Mouse (Mus musculus): Measurements from ENCODE around the gene Tmem205. TPM values are rescaled to one million over a fixed set of nuclear protein-coding genes. Genes with fewer than 3 reads are reported as not detected.
A peak's percentile ranks its signal among the peaks of the same experiment; 100 is the strongest.

Gene Tmem205
- total RNA-seq, 1 experiment from 2014 or later: 4.0 TPM

- ATAC-seq (replicated peaks; ENCODE audit: insufficient number of reproducible peaks, low FRiP score, low TSS enrichment, poor library complexity, severe bottlenecking): no peak
Observed at GRCm38 (mm10) chr9:21923490-21924098, 3.8 kb downstream of the Tmem205 start.

DNA sequence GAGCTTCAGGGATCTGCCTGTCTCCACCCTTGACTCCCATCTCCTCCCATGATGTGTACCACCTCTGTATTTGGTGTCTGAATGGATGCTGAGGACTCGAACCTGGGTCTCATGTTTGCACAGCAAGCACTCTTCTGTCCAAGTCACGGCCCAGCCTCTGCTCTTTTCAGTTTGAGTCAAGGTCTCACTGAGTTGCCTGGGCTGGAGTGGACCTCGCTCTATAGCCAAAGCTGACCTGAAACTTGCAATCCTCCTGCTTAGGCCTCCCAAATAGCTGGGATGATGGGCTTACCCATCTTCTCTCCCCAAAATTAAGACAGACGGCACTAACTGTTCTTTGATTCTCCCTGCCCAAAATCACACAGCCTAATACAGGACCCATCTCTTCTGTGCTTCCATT is 4.3 kb downstream of the Tmem205 start:
- no peak for ATAC-seq (replicated peaks; ENCODE audit: insufficient number of reproducible peaks, low FRiP score, low TSS enrichment, poor library complexity, severe bottlenecking)

DNA sequence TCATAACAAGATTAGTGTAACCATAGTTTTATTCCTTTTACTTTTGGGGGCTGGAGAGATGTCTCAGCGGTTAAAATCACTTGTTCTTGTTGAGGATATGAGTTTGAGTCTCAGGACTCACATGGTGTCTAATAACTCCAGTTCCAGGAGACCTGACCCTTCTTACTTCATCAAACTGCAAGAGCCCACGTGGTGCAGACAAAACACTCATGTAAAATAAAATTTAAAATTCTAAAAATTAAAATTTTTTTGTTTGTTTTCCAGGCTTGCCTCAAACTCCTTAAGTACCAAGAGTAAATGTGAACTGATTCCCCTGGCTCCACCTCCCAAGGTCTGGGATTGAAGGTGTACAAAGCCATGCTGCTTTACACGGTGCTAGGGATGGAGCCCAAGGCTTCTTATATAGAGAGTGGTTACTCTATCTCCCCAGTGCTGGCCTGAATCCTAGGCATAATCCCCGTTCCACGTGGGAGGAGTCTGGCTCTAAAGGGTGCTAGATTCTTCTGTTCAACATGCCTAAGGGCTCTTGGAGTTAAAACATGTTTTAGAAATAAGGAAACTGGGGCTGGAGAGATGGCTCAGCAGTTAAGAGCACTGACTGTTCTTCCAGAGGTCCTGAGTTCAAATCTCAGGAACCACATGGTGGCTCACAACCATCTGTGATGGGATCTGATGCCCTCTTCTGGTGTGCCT is 8.5 kb downstream of the Tmem205 start:
- ATAC-seq (replicated peaks; ENCODE audit: insufficient number of reproducible peaks, low FRiP score, low TSS enrichment, poor library complexity, severe bottlenecking): no peak

GRCm38 (mm10) chr9:21918035-21918592 is 9.2 kb downstream of the Tmem205 start, which contains the start of gene Rab3d:
Gene Rab3d, minus strand, starts transcription at chr9:21918192.
- ATAC-seq (replicated peaks; ENCODE audit: insufficient number of reproducible peaks, low FRiP score, low TSS enrichment, poor library complexity, severe bottlenecking): peak; percentile 87

- no peak for ATAC-seq (replicated peaks; ENCODE audit: insufficient number of reproducible peaks, low FRiP score, low TSS enrichment, poor library complexity, severe bottlenecking)
Observed at GRCm38 (mm10) chr9:21917493-21918034, 9.8 kb downstream of the Tmem205 start.

- no peak for ATAC-seq (replicated peaks; ENCODE audit: insufficient number of reproducible peaks, low FRiP score, low TSS enrichment, poor library complexity, severe bottlenecking)
Observed at GRCm38 (mm10) chr9:21916851-21917492, 10.4 kb downstream of the Tmem205 start.

- ATAC-seq (replicated peaks; ENCODE audit: insufficient number of reproducible peaks, low FRiP score, low TSS enrichment, poor library complexity, severe bottlenecking): peak; percentile 64
Observed at GRCm38 (mm10) chr9:21909474-21910223, 17.7 kb downstream of the Tmem205 start.

DNA sequence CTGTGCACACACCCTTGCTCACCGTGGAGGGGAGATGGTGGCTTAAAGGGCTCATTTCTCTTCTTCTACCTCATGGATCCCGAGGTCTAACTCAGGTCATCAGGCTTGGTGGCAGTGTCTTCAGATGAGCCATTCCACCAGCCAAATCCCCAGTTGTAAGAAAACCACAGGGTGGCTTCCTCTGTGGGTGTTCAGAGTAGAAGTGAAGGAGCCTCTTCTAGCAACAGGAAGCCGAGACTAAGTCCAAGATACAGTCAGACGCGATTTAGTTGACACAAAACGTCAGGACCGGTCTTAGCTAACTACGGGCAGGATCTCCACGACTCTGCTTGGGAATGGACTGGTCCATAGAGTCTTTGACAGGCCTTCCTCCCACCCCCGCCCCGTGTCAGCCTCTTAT is 19.1 kb downstream of the Tmem205 start:
- no peak for ATAC-seq (replicated peaks; ENCODE audit: insufficient number of reproducible peaks, low FRiP score, low TSS enrichment, poor library complexity, severe bottlenecking)

GRCm38 (mm10) chr9:21904031-21904430 is 23.3 kb downstream of the Tmem205 start:
- ATAC-seq (replicated peaks; ENCODE audit: insufficient number of reproducible peaks, low FRiP score, low TSS enrichment, poor library complexity, severe bottlenecking): no peak

- peak; percentile 97 for ATAC-seq (replicated peaks; ENCODE audit: insufficient number of reproducible peaks, low FRiP score, low TSS enrichment, poor library complexity, severe bottlenecking)
Observed at GRCm38 (mm10) chr9:21901223-21901820, 26.0 kb downstream of the Tmem205 start.

GRCm38 (mm10) chr9:21889229-21889628 is 38.1 kb downstream of the Tmem205 start:
- no peak for ATAC-seq (replicated peaks; ENCODE audit: insufficient number of reproducible peaks, low FRiP score, low TSS enrichment, poor library complexity, severe bottlenecking)

DNA sequence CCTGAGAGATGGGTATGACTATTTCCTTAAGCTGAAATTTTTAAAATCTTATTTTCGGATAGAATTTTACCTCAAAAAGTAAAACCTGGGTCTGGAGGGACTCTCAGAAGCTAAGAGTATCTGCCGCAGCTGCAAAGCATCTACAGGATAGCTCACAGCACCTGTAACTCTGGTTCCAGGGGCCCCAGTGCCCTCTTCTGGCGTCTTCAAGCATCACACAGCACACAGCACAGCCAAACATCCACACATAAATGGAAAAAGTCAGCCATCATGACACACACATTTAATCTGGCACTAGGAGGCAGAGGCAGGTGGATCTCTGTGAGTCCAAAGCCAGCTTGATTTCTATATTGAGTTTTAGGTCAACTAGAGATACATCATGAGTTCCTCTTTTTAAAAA is 50.8 kb downstream of the Tmem205 start:
- no peak for ATAC-seq (replicated peaks; ENCODE audit: insufficient number of reproducible peaks, low FRiP score, low TSS enrichment, poor library complexity, severe bottlenecking)

DNA sequence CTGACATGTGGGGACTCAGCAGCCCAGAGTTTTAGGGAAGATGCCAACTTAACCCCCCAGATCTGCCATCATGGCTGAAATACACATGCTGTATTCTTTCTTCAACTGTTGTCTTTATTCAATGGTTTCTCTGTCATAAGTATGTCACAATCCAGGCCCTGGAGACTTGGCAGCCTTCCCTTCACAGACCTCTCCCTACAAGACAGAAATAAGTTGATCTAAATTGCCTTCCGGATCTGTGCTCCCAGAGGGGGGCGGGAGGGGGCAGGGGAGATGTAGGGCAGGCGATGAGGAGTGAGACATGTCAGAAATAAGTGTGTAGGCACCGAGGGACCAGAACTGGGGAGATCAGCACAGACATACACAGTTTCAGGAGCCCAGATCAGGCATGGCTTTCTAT is 55.2 kb downstream of the Tmem205 start:
- no peak for ATAC-seq (replicated peaks; ENCODE audit: insufficient number of reproducible peaks, low FRiP score, low TSS enrichment, poor library complexity, severe bottlenecking)

Other genes starting within 250 kb of the Tmem205 start
- 63.8 to 106 TPM (median 96.1 TPM) in 3 replicates for gene Ldlr, start 204.1 kb downstream of the Tmem205 start, total RNA-seq (2017)
- 4.1 to 8.0 TPM (median 6.2 TPM) in 3 replicates for gene Spc24, start 167.3 kb downstream of the Tmem205 start, total RNA-seq (2017)
- gene Kank2, start 128.8 kb downstream of the Tmem205 start, total RNA-seq (2017): 0.39 to 1.1 TPM in 2 of 3 replicates, not detected in the other
- gene Angptl8, start 92.0 kb downstream of the Tmem205 start, total RNA-seq (2017): not detected in 3 replicates
- gene Dock6, start 74.9 kb downstream of the Tmem205 start, total RNA-seq (2017): 0.32 to 15.0 TPM (median 6.1 TPM) in 3 replicates
- gene Rab3d, start 9.4 kb downstream of the Tmem205 start, total RNA-seq (2017): 8.4 to 22.7 TPM (median 18.5 TPM) in 3 replicates
- 0.21 TPM in 1 of 3 replicates, not detected in the others for gene Ccdc159, start 85 bp downstream of the Tmem205 start, total RNA-seq (2017)
- 0.58 TPM in 1 of 3 replicates, not detected in the others for gene Plppr2, start 9.5 kb upstream of the Tmem205 start, total RNA-seq (2017)
- 2.2 to 5.5 TPM (median 2.5 TPM) in 3 replicates for gene Swsap1, start 28.2 kb upstream of the Tmem205 start, total RNA-seq (2017)
- gene Epor, start 36.0 kb upstream of the Tmem205 start, total RNA-seq (2017): not detected in 3 replicates
- 0.29 TPM in 1 of 3 replicates, not detected in the others for gene Rgl3, start 61.9 kb upstream of the Tmem205 start, total RNA-seq (2017)
- gene Ccdc151, start 75.1 kb upstream of the Tmem205 start, total RNA-seq (2017): 1.9 TPM in 1 of 3 replicates, not detected in the others
- gene Prkcsh, start 75.2 kb upstream of the Tmem205 start, total RNA-seq (2017): 49.4 to 96.0 TPM (median 60.8 TPM) in 3 replicates
- not detected in 3 replicates for gene Elavl3, start 124.5 kb upstream of the Tmem205 start, total RNA-seq (2017)
- not detected in 3 replicates for gene Gm49318, start 143.7 kb upstream of the Tmem205 start, total RNA-seq (2017)
- 8.5 to 13.4 TPM (median 13.1 TPM) in 3 replicates for gene Zfp653, start 143.8 kb upstream of the Tmem205 start, total RNA-seq (2017)
- 7.4 to 18.5 TPM (median 15.5 TPM) in 3 replicates for gene Ecsit, start 157.9 kb upstream of the Tmem205 start, total RNA-seq (2017)
- gene Cnn1, start 171.7 kb upstream of the Tmem205 start, total RNA-seq (2017): not detected in 3 replicates
- 22.0 to 30.4 TPM (median 24.7 TPM) in 3 replicates for gene Elof1, start 189.6 kb upstream of the Tmem205 start, total RNA-seq (2017)
- gene Acp5, start 208.2 kb upstream of the Tmem205 start, total RNA-seq (2017): 24.2 to 38.4 TPM (median 30.8 TPM) in 3 replicates
- gene Pigyl, start 229.3 kb upstream of the Tmem205 start, total RNA-seq (2017): 11.5 to 20.1 TPM (median 15.5 TPM) in 3 replicates